Mouse (Mus musculus) layer of hippocampus, adult 18-20 months (tissue): ENCODE results near the gene Lpcat4. TPM values are rescaled to one million over a fixed set of nuclear protein-coding genes. Genes with fewer than 3 reads are reported as not detected.

ENCODE experiments used
- DNase-seq, 2 experiments: peaks; one replicate each; pipeline ENCODE4 v3.0.0; 2022; ENCODE audit warnings: low spot score in 2 of 2
- long read RNA-seq: library from polyadenylated mRNA; stranded (forward); transcript quantifications from one replicate; pipeline ENCODE4 v2.0.0, GENCODE M21; 2021
- total RNA-seq, 2 experiments: library from RNA; stranded (reverse); gene quantifications; 2 replicates each; pipeline ENCODE4 v1.2.3; 2021

Lpcat4 gene
- total RNA-seq = 10 to 100 TPM; 75.4 to 81.1 TPM
- long read RNA-seq, transcript Lpcat4-201 (14 exons, 2,275 nt) = major isoform, 58 of 65 reads
- long read RNA-seq, partial matches to known transcripts = 2 of 65 reads
- long read RNA-seq, other reads (novel, unspliced or antisense) = 5 of 65 reads

- peak; percentile 80 to 93 for DNase-seq
These were observed at the start of gene Lpcat4 for GRCm38 (mm10) chr2:112239212-112239934. TSS of gene Lpcat4 (plus strand) at chr2:112239468.

GRCm38 (mm10) chr2:112196859-112197258 lies 42.4 kb upstream of the Lpcat4 start:
- peak; percentile 37 to 63 for DNase-seq

GRCm38 (mm10) chr2:112203056-112203455 lies 36.2 kb upstream of the Lpcat4 start:
- DNase-seq = no peak

- DNase-seq = peak; percentile 43 to 80
These were observed 29.1 kb upstream of the Lpcat4 start for GRCm38 (mm10) chr2:112210142-112210541.

GRCm38 (mm10) chr2:112210699-112211098 lies 28.6 kb upstream of the Lpcat4 start:
- no peak for DNase-seq

GRCm38 (mm10) chr2:112215977-112216376 lies 23.3 kb upstream of the Lpcat4 start:
- peak in 1 of 2 experiments; percentile 33 for DNase-seq

GRCm38 (mm10) chr2:112217614-112218013 lies 21.7 kb upstream of the Lpcat4 start:
- no peak for DNase-seq

- DNase-seq = no peak
These were observed 18.4 kb upstream of the Lpcat4 start for GRCm38 (mm10) chr2:112220880-112221279.

GRCm38 (mm10) chr2:112222607-112223006 lies 16.7 kb upstream of the Lpcat4 start:
- peak in 1 of 2 experiments; percentile 26 for DNase-seq

GRCm38 (mm10) chr2:112224356-112224755 lies 14.9 kb upstream of the Lpcat4 start:
- DNase-seq = peak in 1 of 2 experiments; percentile 30

GRCm38 (mm10) chr2:112232623-112233022 lies 6.6 kb upstream of the Lpcat4 start:
- no peak for DNase-seq

- no peak for DNase-seq
These were observed 2.6 kb upstream of the Lpcat4 start for GRCm38 (mm10) chr2:112236620-112237019.

GRCm38 (mm10) chr2:112238006-112238405 lies 1.3 kb upstream of the Lpcat4 start:
- DNase-seq = no peak

GRCm38 (mm10) chr2:112239935-112240721 lies 860 bp downstream of the Lpcat4 start:
- peak in 1 of 2 experiments; percentile 50 for DNase-seq

- DNase-seq = no peak
These were observed 2.5 kb downstream of the Lpcat4 start for GRCm38 (mm10) chr2:112241787-112242186.

GRCm38 (mm10) chr2:112245307-112245706 lies 6.0 kb downstream of the Lpcat4 start:
- DNase-seq = no peak

- no peak for DNase-seq
These were observed 6.9 kb downstream of the Lpcat4 start for GRCm38 (mm10) chr2:112246193-112246592.

- no peak for DNase-seq
These were observed 8.1 kb downstream of the Lpcat4 start for GRCm38 (mm10) chr2:112247323-112247722.

GRCm38 (mm10) chr2:112249780-112250453 lies 10.6 kb downstream of the Lpcat4 start:
- DNase-seq = no peak

GRCm38 (mm10) chr2:112254675-112255515 lies 15.6 kb downstream of the Lpcat4 start:
- DNase-seq = no peak
